ENCODE assay signal across 13 mouse cellular contexts in genomic region chr13:119709388-119710267, GRCm38 (mm10). TPM values are rescaled to one million over a fixed set of nuclear protein-coding genes. Genes with fewer than 3 reads are reported as not detected.
DNase-seq lines count a peak whose midpoint lies in the region; ATAC-seq and TF ChIP-seq lines count a peak whose summit lies in the region.
"Had no signal": no experiment of that assay in that cellular context is flagged by ENCODE, and none has a peak within 500 bp of the region (broad histone marks: within the 10 kb centered on the region; RNA-seq: fewer than 3 reads in every experiment).

No protein-coding gene starts in this region.

- WGBS in heart, embryonic 16.5 days: 70% methylated on average over 8 of the region's 8 CpGs
- WGBS in lung, adult 2 months: 61% methylated on average over 8 of the region's 8 CpGs
- WGBS in embryonic facial prominence, embryonic 12.5 days: 90% methylated on average over 8 of the region's 8 CpGs

- no peak overlapping the region for H3K27ac ChIP-seq in heart, embryonic 16.5 days (ENCODE audit: low read length)
- H3K27ac ChIP-seq in embryonic facial prominence, embryonic 12.5 days: no peak overlapping the region
- H3K27ac ChIP-seq: layer of hippocampus, adult 2 months had no signal

- H3K36me3 ChIP-seq in heart, embryonic 16.5 days (ENCODE audit: control insufficient read depth, insufficient read depth): peaks cover 25% of the 10 kb centered on the region
- H3K36me3 ChIP-seq in embryonic facial prominence, embryonic 12.5 days: peaks cover 44% of the 10 kb centered on the region
- H3K36me3 ChIP-seq in myocyte (ENCODE audit: control insufficient read depth, insufficient read depth): peaks cover 49% of the 10 kb centered on the region

- no peaks in the 10 kb centered on the region for H3K79me2 ChIP-seq in myocyte (ENCODE audit: control insufficient read depth, insufficient read depth)

- no peak overlapping the region for H3K9ac ChIP-seq in heart, embryonic 16.5 days (ENCODE audit: low read length)
- H3K9ac ChIP-seq in embryonic facial prominence, embryonic 12.5 days: no peak overlapping the region

- H3K4me3 ChIP-seq in heart, embryonic 16.5 days (ENCODE audit: low read length): no peak overlapping the region
- H3K4me3 ChIP-seq in lung, adult 2 months (replicated peaks; ENCODE audit: extremely low read depth, low read depth, low read length): no peak overlapping the region
- no peak overlapping the region for H3K4me3 ChIP-seq in embryonic facial prominence, embryonic 12.5 days
- no peak overlapping the region for H3K4me3 ChIP-seq in myocyte
- H3K4me3 ChIP-seq: layer of hippocampus, adult 2 months had no signal

- H3K4me2 ChIP-seq in heart, embryonic 16.5 days (ENCODE audit: low read depth, low read length): no peak overlapping the region
- no peak overlapping the region for H3K4me2 ChIP-seq in embryonic facial prominence, embryonic 12.5 days (replicated peaks)
- no peak overlapping the region for H3K4me2 ChIP-seq in myocyte (ENCODE audit: low read depth)

- no peak for TF ChIP-seq POLR2A in lung, adult 2 months (IDR thresholded peaks at IDR 0.05; ENCODE audit: borderline replicate concordance, extremely low read depth, low read depth, low read length)
- no peak for TF ChIP-seq POLR2A in myocyte (IDR thresholded peaks at IDR 0.05; ENCODE audit: insufficient read length, low read depth)

- ATAC-seq in heart, embryonic 16.5 days (replicated peaks; ENCODE audit: extremely low read depth, insufficient read depth, low FRiP score): peak; percentile 73; the same call in 1 of the 2 replicates
- 0 out of 2 replicates have a peak, but pooled peaks have one; percentile 22 for ATAC-seq in embryonic facial prominence, embryonic 12.5 days (ENCODE audit: insufficient number of reproducible peaks, insufficient read depth, low FRiP score, low TSS enrichment)

- TF ChIP-seq CTCF in lung, adult 2 months (IDR thresholded peaks at IDR 0.05; ENCODE audit: insufficient read depth, low read length): no peak

- no peak for DNase-seq in heart, postnatal 4 days
- DNase-seq in lung, postnatal 36 days: peak; percentile 21
- DNase-seq in lung, adult 2 months: no peak
- DNase-seq in spleen, postnatal 14 days (ENCODE audit: low spot score in 2 of 2): no peak
- no peak for DNase-seq in layer of hippocampus, adult 8-10 months (ENCODE audit: low spot score in 2 of 2)
- DNase-seq: cerebellum, adult 9-10 months; gastrocnemius, postnatal 36 days; heart, postnatal 36 days had no signal

- H3ac ChIP-seq in myocyte (ENCODE audit: control insufficient read depth, insufficient read length): no peak overlapping the region

- H3K4me1 ChIP-seq in heart, embryonic 16.5 days (ENCODE audit: control insufficient read depth, insufficient read depth, low read length): peaks cover 5% of the 10 kb centered on the region; the same call in 1 of the 2 replicates
- H3K4me1 ChIP-seq in lung, adult 2 months (ENCODE audit: control insufficient read depth, insufficient read depth, low read length): peaks cover 2% of the 10 kb centered on the region; the same call in 1 of the 2 replicates
- H3K4me1 ChIP-seq in embryonic facial prominence, embryonic 12.5 days: no peaks in the 10 kb centered on the region

- H3K27me3 ChIP-seq in heart, embryonic 16.5 days (ENCODE audit: control insufficient read depth, insufficient read depth, low read length): no peaks in the 10 kb centered on the region
- H3K27me3 ChIP-seq in embryonic facial prominence, embryonic 12.5 days: no peaks in the 10 kb centered on the region
- no peaks in the 10 kb centered on the region for H3K27me3 ChIP-seq in myocyte (ENCODE audit: control insufficient read depth, insufficient read depth, insufficient read length)
- H3K27me3 ChIP-seq: CH12.LX had no signal

- no peaks in the 10 kb centered on the region for H3K9me3 ChIP-seq in heart, embryonic 16.5 days (replicated peaks; ENCODE audit: control insufficient read depth, low read length)
- H3K9me3 ChIP-seq in embryonic facial prominence, embryonic 12.5 days: no peaks in the 10 kb centered on the region

TF ChIP-seq in myocyte, 11 proteins besides CTCF, POLR2A, EP300 and RAD21:
- TF ChIP-seq MAX (IDR thresholded peaks at IDR 0.05; ENCODE audit: low read depth): no peak
- TF ChIP-seq E2F4 (IDR thresholded peaks at IDR 0.05; ENCODE audit: insufficient read depth): no peak
- TF ChIP-seq REST (IDR thresholded peaks at IDR 0.05; ENCODE audit: insufficient read depth, insufficient read length): no peak
- no peak for TF ChIP-seq CEBPB (IDR thresholded peaks at IDR 0.05; ENCODE audit: insufficient read depth, poor library complexity, severe bottlenecking)
- TF ChIP-seq TCF12 (IDR thresholded peaks at IDR 0.05; ENCODE audit: insufficient read depth, poor library complexity, severe bottlenecking): no peak
- peak; percentile 63 for TF ChIP-seq POLR2AphosphoS2 (IDR thresholded peaks at IDR 0.05; ENCODE audit: insufficient read length, low read depth)
- TF ChIP-seq USF1 (IDR thresholded peaks at IDR 0.05; ENCODE audit: low read depth): no peak
- no peak for TF ChIP-seq MYOG (IDR thresholded peaks at IDR 0.05; ENCODE audit: control insufficient read depth in 1 of 3, insufficient read depth in 1 of 3, insufficient read length in 2 of 3, low read depth in 2 of 3)
- TF ChIP-seq TCF3 (IDR thresholded peaks at IDR 0.05; ENCODE audit: insufficient read length, low read depth): no peak

RNA-seq across cellular contexts. Expression of gene Hmgcs1, which starts 19.4 kb away (rescaled TPM):
- polyA plus RNA-seq in heart, embryonic 16.5 days (2015; fragmentation: Nextera tagmentation; extraction: Ambion mirVana): 72.0 and 79.0 TPM in 2 replicates
- total RNA-seq in heart, postnatal 4 days (2021): 100 to 1,000 TPM; 107 to 115 TPM
- 21.3 and 46.3 TPM in 2 replicates for polyA plus RNA-seq in lung, adult 2 months (2012; rRNA removed)
- 197 and 223 TPM in 2 replicates for polyA plus RNA-seq in embryonic facial prominence, embryonic 12.5 days (2016; fragmentation: Nextera tagmentation; extraction: Ambion mirVana)
- 68.3 TPM for polyA plus RNA-seq in myocyte (2012; fragmentation: generic; extraction: Trizol)
- 100 to 1,000 TPM; 196 to 290 (median 240) TPM for total RNA-seq in layer of hippocampus, adult 8-10 months (2022)

RNA-seq across cellular contexts. Expression of gene Nim1k, which starts 46.1 kb away (rescaled TPM):
- polyA plus RNA-seq in heart, embryonic 16.5 days (2015; fragmentation: Nextera tagmentation; extraction: Ambion mirVana): 0.69 and 1.1 TPM in 2 replicates
- total RNA-seq in heart, postnatal 4 days (2021): under 1 TPM; 0.68 to 0.69 TPM
- 0.62 and 0.68 TPM in 2 replicates for polyA plus RNA-seq in lung, adult 2 months (2012; rRNA removed)
- polyA plus RNA-seq in embryonic facial prominence, embryonic 12.5 days (2016; fragmentation: Nextera tagmentation; extraction: Ambion mirVana): 1.1 and 1.3 TPM in 2 replicates
- polyA plus RNA-seq in myocyte (2012; fragmentation: generic; extraction: Trizol): 0.23 TPM
- total RNA-seq in layer of hippocampus, adult 8-10 months (2022): 10 to 100 TPM; 14.4 to 15.1 (median 14.7) TPM
